Mouse (Mus musculus): Measurements from ENCODE around the gene Rmnd5b.

DNA sequence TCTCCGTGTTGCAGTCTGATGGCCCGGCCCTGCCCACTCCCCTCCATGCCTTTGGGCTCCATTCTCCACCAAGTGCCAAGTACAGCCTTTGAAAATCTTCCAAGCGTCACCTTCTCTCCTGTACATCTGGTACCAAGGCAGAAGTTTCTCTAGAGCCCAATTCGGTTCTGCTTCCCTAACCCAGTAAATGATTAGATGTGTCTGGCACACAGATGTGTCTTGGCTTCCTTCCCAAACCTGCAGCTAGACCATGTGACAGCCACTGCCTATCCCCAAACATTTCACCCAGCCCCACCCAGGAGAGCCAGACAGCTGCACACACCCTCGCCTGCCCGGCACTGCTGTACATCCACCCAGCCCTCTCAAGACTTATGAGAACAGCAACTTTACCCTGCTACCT lies 23.0 kb upstream of the Rmnd5b start:
- no peak for TF ChIP-seq NRF1 (IDR thresholded peaks at IDR 0.05; ENCODE audit: low read depth, low read length)
- TF ChIP-seq KAT2A (IDR thresholded peaks at IDR 0.05; ENCODE audit: insufficient replicate concordance, low read length), result no peak

All from CH12.LX (cell line).